Mouse (Mus musculus): ENCODE measurements around the gene Tmem135. TPM values are rescaled to one million over a fixed set of nuclear protein-coding genes. Genes with fewer than 3 reads are reported as not detected.
"Not testable (repeated sequence)": the region's sequence is repeated elsewhere in the genome, so short reads cannot be mapped to it uniquely, and the experiment has no call there.

Gene Tmem135
- polyA plus RNA-seq, 1 experiment = not detected

GRCm38 (mm10) chr7:89306831-89307230, 97.2 kb downstream of the Tmem135 start:
- Histone ChIP-seq H3K4me1 (ENCODE audit: control insufficient read depth, insufficient read depth, low read length) (no peaks in the 10 kb centered on the region), H3K27ac (ENCODE audit: insufficient read depth, low read depth, low read length) (no peak overlapping the region), H3K4me3 (ENCODE audit: insufficient read depth, low read depth, low read length) (no peak overlapping the region)
- TF ChIP-seq POLR2A (IDR thresholded peaks at IDR 0.05; ENCODE audit: insufficient read depth, low read depth, low read length) (no peak), CTCF (IDR thresholded peaks at IDR 0.05; ENCODE audit: insufficient read depth, low read depth, low read length) (no peak)
- WGBS = 85% methylated on average over 6 of the region's 6 CpGs

DNA sequence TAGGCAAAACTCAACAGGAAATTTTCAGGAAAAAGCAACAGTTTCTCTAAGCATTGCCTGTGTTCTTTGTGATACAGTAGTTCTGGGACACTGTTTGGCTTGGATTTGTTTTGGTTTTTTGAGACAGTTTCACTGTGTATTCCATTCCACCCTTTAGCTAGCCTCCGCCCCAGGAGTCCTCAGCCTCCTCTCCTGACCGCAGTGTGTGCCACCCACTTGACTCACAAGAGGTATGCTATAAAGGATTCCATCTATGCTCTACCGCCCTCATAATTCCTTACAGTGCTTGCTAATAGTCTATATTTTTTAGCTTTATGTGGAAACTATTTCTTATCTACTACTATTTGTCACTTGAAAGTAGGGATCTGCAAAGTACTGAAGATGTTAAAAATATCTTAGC, 99.1 kb downstream of the Tmem135 start:
- TF ChIP-seq CTCF (IDR thresholded peaks at IDR 0.05; ENCODE audit: insufficient read depth, low read depth, low read length) (no peak), POLR2A (IDR thresholded peaks at IDR 0.05; ENCODE audit: insufficient read depth, low read depth, low read length) (no peak)
- Histone ChIP-seq H3K27ac (ENCODE audit: insufficient read depth, low read depth, low read length) (no peak overlapping the region), H3K4me1 (ENCODE audit: control insufficient read depth, insufficient read depth, low read length) (no peaks in the 10 kb centered on the region), H3K4me3 (ENCODE audit: insufficient read depth, low read depth, low read length) (no peak overlapping the region)
- 72% methylated on average over 3 of the region's 3 CpGs for WGBS

DNA sequence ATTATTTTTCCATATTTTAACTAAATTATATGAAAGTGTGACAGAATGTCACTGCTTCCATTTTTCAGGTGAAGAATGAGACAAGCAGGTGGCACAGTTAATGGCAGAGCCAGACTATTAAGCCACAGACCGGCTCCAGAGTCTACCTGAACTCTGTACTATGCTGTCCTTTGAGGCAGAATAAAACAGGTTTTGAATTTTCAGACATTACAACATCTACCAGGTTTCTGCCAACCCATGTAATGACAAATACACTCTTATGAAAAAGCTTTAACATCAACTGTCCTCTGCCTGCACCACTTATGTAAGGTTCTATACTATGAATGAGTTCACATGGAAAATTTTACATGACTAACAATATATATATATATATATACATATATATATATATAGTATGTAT, 100.3 kb downstream of the Tmem135 start:
- Histone ChIP-seq H3K4me1 (ENCODE audit: control insufficient read depth, insufficient read depth, low read length) (no peaks in the 10 kb centered on the region), H3K4me3 (ENCODE audit: insufficient read depth, low read depth, low read length) (no peak overlapping the region), H3K27ac (ENCODE audit: insufficient read depth, low read depth, low read length) (no peak overlapping the region)
- TF ChIP-seq CTCF (IDR thresholded peaks at IDR 0.05; ENCODE audit: insufficient read depth, low read depth, low read length) = no peak
- TF ChIP-seq POLR2A (IDR thresholded peaks at IDR 0.05; ENCODE audit: insufficient read depth, low read depth, low read length) = no peak
- WGBS = 98% methylated on average over 1 of the region's 1 CpGs

- 89% methylated on average over 1 of the region's 1 CpGs for WGBS
- TF ChIP-seq POLR2A (IDR thresholded peaks at IDR 0.05; ENCODE audit: insufficient read depth, low read depth, low read length) = no peak
- TF ChIP-seq CTCF (IDR thresholded peaks at IDR 0.05; ENCODE audit: insufficient read depth, low read depth, low read length) = no peak
- Histone ChIP-seq H3K4me3 (ENCODE audit: insufficient read depth, low read depth, low read length) (no peak overlapping the region), H3K4me1 (ENCODE audit: control insufficient read depth, insufficient read depth, low read length) (no peaks in the 10 kb centered on the region), H3K27ac (ENCODE audit: insufficient read depth, low read depth, low read length) (no peak overlapping the region)
Measured at GRCm38 (mm10) chr7:89298911-89299458, 105.0 kb downstream of the Tmem135 start.

DNA sequence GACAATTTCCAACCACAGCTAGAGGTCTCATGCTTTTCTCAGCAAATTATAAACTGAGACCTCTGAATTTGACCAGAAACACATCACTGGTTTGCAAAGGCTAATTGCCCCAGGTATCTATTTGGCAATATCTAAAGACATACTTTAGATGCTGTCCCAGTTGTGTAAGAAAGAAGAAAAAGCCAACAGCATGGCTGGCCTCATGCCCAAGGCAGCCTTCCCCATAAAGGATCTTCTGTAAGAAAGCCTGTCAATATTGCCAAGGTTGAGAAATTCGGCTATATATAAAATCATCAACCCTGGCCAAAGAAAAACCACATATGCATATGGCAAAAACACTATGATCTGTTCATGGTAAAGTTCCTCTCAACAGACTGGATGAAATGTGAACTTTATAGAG, 107.1 kb downstream of the Tmem135 start:
- TF ChIP-seq CTCF (IDR thresholded peaks at IDR 0.05; ENCODE audit: insufficient read depth, low read depth, low read length) (no peak), POLR2A (IDR thresholded peaks at IDR 0.05; ENCODE audit: insufficient read depth, low read depth, low read length) (no peak)
- H3K4me3 ChIP-seq (ENCODE audit: insufficient read depth, low read depth, low read length) = no peak overlapping the region
- WGBS = 86% methylated on average over 1 of the region's 1 CpGs
- no peaks in the 10 kb centered on the region for H3K4me1 ChIP-seq (ENCODE audit: control insufficient read depth, insufficient read depth, low read length)
- H3K27ac ChIP-seq (ENCODE audit: insufficient read depth, low read depth, low read length) = no peak overlapping the region

DNA sequence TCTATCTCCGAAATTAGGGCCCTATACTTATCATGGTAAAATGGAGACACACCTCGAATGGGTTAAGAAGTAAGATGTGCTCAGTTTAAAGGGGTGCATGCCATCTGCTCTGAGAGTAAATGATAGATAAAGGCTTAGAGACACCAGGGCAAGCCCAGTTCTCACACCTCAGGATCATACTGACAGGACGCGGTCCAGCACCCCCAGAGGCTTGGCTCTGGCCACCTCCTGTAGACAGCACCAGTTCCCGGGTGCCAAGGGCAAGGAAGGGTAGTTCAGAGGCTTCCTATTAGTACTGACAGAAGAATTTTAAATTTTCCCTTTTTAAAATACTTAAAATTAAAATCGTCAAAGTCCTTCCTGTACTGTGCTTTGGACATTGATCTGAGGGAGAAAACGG, 121.4 kb downstream of the Tmem135 start:
- no peak overlapping the region for H3K4me3 ChIP-seq (ENCODE audit: insufficient read depth, low read depth, low read length)
- no peaks in the 10 kb centered on the region for H3K4me1 ChIP-seq (ENCODE audit: control insufficient read depth, insufficient read depth, low read length)
- H3K27ac ChIP-seq (ENCODE audit: insufficient read depth, low read depth, low read length) = no peak overlapping the region
- TF ChIP-seq CTCF (IDR thresholded peaks at IDR 0.05; ENCODE audit: insufficient read depth, low read depth, low read length) = no peak
- TF ChIP-seq POLR2A (IDR thresholded peaks at IDR 0.05; ENCODE audit: insufficient read depth, low read depth, low read length) = no peak
- 92% methylated on average over 7 of the region's 7 CpGs for WGBS

GRCm38 (mm10) chr7:89270438-89270837, 133.6 kb downstream of the Tmem135 start:
- not testable (repeated sequence) for H3K4me1 ChIP-seq (ENCODE audit: control insufficient read depth, insufficient read depth, low read length); H3K27ac ChIP-seq (ENCODE audit: insufficient read depth, low read depth, low read length); H3K4me3 ChIP-seq (ENCODE audit: insufficient read depth, low read depth, low read length)

DNA sequence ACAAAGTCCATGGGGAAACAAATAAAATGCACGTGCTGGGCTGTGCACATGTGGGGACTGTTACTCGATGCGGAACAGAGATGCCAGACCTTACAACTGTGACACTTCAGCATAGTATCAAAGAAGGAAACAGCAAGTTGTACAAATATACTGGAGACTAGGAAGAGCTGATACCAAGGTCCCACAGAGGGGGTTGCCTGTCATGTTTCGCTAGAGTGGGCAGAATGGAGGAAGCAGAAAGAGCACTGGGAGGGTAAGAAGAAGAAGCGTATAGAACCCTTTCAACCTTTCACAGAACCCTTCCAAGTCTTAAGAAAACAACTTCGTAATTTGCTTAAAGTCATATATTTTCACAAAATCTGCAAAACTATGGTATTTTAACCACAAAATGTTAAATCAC, 134.2 kb downstream of the Tmem135 start:
- 91% methylated on average over 6 of the region's 6 CpGs for WGBS
- Histone ChIP-seq H3K27ac (ENCODE audit: insufficient read depth, low read depth, low read length) (no peak overlapping the region), H3K4me1 (ENCODE audit: control insufficient read depth, insufficient read depth, low read length) (peaks cover 2% of the 10 kb centered on the region; the same call in 1 of the 2 replicates), H3K4me3 (ENCODE audit: insufficient read depth, low read depth, low read length) (no peak overlapping the region)
- no peak for TF ChIP-seq POLR2A (IDR thresholded peaks at IDR 0.05; ENCODE audit: insufficient read depth, low read depth, low read length)
- no peak for TF ChIP-seq CTCF (IDR thresholded peaks at IDR 0.05; ENCODE audit: insufficient read depth, low read depth, low read length)

- peaks cover 2% of the 10 kb centered on the region; the same call in 1 of the 2 replicates for H3K4me1 ChIP-seq (ENCODE audit: control insufficient read depth, insufficient read depth, low read length)
- no peak overlapping the region for H3K4me3 ChIP-seq (ENCODE audit: insufficient read depth, low read depth, low read length)
- no peak for TF ChIP-seq CTCF (IDR thresholded peaks at IDR 0.05; ENCODE audit: insufficient read depth, low read depth, low read length)
- no peak for TF ChIP-seq POLR2A (IDR thresholded peaks at IDR 0.05; ENCODE audit: insufficient read depth, low read depth, low read length)
- WGBS = 11% methylated on average over 1 of the region's 1 CpGs
- no peak overlapping the region for H3K27ac ChIP-seq (ENCODE audit: insufficient read depth, low read depth, low read length)
Measured at GRCm38 (mm10) chr7:89267542-89267941, 136.5 kb downstream of the Tmem135 start.
